Comparison of ENCODE assay signal across 9 mouse cellular contexts in the genomic region with DNA sequence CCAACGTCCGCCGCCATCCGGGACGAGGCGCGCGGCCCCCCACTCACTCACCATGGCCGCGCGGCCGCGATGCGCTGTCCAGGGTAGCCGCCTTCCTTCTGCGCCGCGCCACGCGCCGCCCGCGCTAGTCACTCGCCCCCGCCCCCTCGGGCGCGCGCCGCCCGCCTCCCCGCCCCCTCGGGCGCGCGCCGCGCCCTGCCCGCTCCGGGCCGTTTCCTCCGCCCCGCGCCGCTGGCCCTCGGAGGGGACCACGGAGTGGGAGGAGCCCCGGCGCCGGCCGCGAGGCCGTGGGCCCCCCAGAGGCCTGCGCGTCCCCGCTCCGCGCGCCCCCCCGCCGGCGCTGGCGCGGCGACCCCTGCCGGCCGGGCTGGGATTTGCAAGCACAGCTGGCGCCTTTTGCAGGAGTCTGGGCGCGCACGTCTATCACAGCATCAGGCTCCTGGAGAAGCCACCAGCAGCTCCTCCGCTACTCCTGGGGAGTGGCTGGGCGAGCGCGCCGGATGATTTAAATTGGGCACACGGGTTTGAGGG. TPM values are rescaled to one million over a fixed set of nuclear protein-coding genes. Genes with fewer than 3 reads are reported as not detected.
A peak's percentile ranks its signal among the peaks of the same experiment; 100 is the strongest.
DNase-seq lines count a peak whose midpoint lies in the region; ATAC-seq lines count a peak whose summit lies in the region.
"Had no signal": no experiment of that assay in that cellular context is flagged by ENCODE, and none has a peak within 500 bp of the region (broad histone marks: within the 10 kb centered on the region; RNA-seq: fewer than 3 reads in every experiment).

A gene (minus strand): TSS at position 102 of the 531 bp plus-strand sequence.

- H3K27ac ChIP-seq in forebrain, embryonic 15.5 days (replicated peaks): peak within 1 kb of the TSS; percentile 78
- peak within 1 kb of the TSS; percentile 69 for H3K27ac ChIP-seq in neural tube, embryonic 15.5 days (replicated peaks)

- peak within 1 kb of the TSS; percentile 53 for H3K4me2 ChIP-seq in forebrain, embryonic 15.5 days (replicated peaks)
- peak within 1 kb of the TSS; percentile 56 for H3K4me2 ChIP-seq in neural tube, embryonic 15.5 days

- WGBS in forebrain, embryonic 15.5 days: under 1% methylated on average over 53 of the region's 77 CpGs
- 2% methylated on average over 50 of the region's 77 CpGs for WGBS in neural tube, embryonic 15.5 days

- H3K4me1 ChIP-seq in forebrain, embryonic 15.5 days: peaks cover 12% of the 10 kb centered on the region; the same call in 1 of the 2 replicates
- peaks cover 15% of the 10 kb centered on the region for H3K4me1 ChIP-seq in neural tube, embryonic 15.5 days

- H3K4me3 ChIP-seq in forebrain, embryonic 15.5 days: peak within 1 kb of the TSS; percentile 80
- peak within 1 kb of the TSS; percentile 66 for H3K4me3 ChIP-seq in neural tube, embryonic 15.5 days (replicated peaks)

- peak within 1 kb of the TSS; percentile 79 for H3K9ac ChIP-seq in forebrain, embryonic 15.5 days (replicated peaks)
- peak within 1 kb of the TSS; percentile 66 for H3K9ac ChIP-seq in neural tube, embryonic 15.5 days (replicated peaks)

- ATAC-seq in CD4-positive, CD25-positive, alpha-beta regulatory T cell, adult 4 months: peak; percentile 70
- peak; percentile 96 for ATAC-seq in forebrain, embryonic 15.5 days (replicated peaks)
- peak; percentile 94 for ATAC-seq in neural tube, embryonic 15.5 days (ENCODE audit: low FRiP score)

- H3K36me3 ChIP-seq in forebrain, embryonic 15.5 days: no peaks in the 10 kb centered on the region
- no peaks in the 10 kb centered on the region for H3K36me3 ChIP-seq in neural tube, embryonic 15.5 days
- H3K36me3 ChIP-seq: G1E had no signal

- H3K27me3 ChIP-seq in forebrain, embryonic 15.5 days: no peaks in the 10 kb centered on the region
- H3K27me3 ChIP-seq in neural tube, embryonic 15.5 days (replicated peaks): no peaks in the 10 kb centered on the region

- peak; percentile 34 for DNase-seq in c-Kit-positive CD71-negative TER-119-negative erythroid progenitor cells, embryonic 14.5 days (ENCODE audit: low read depth)
- DNase-seq in heart, postnatal 10 days: peak; percentile 76 to 79
- DNase-seq in kidney, postnatal 36 days: peak; percentile 73 to 87
- DNase-seq in lung, adult 18-20 months: peak; percentile 40 to 58
- DNase-seq in testis, postnatal 14 days (ENCODE audit: low spot score): peak; percentile 86

- H3K9me3 ChIP-seq in forebrain, embryonic 15.5 days: no peaks in the 10 kb centered on the region
- peaks cover 4% of the 10 kb centered on the region; the same call in 1 of the 2 replicates for H3K9me3 ChIP-seq in neural tube, embryonic 15.5 days (replicated peaks)

- intact Hi-C loops in heart, postnatal 10 days (cut with DNase I): loop anchor here (5.0 kb wide), 1 partner anchor 378 kb away; no protein-coding TSS in a partner anchor

RNA-seq across cellular contexts. Expression of the gene that starts here (rescaled TPM):
- not detected for polyA plus RNA-seq in CD4-positive, CD25-positive, alpha-beta regulatory T cell, adult 4 months (2017; shearing (Covaris generic))
- 45.5 and 47.4 TPM in 2 replicates for polyA plus RNA-seq in forebrain, embryonic 15.5 days (2015; fragmentation: Nextera tagmentation; extraction: Ambion mirVana)
- total RNA-seq in heart, postnatal 10 days (2021): under 1 TPM; 0.31 to 0.50 TPM
- polyA plus RNA-seq in neural tube, embryonic 15.5 days (2015; fragmentation: Nextera tagmentation; extraction: Ambion mirVana): 30.7 and 35.2 TPM in 2 replicates
- polyA plus RNA-seq: G1E had no signal

Comparison
In these comparisons a context has a peak if more than half of its experiments do, and no peak if none do; other contexts are left out.
1. Peak in every context shown above with its lines: DNase-seq, ATAC-seq, H3K4me3 ChIP-seq and H3K27ac ChIP-seq.
2. RNA of the gene that starts here (polyA plus RNA-seq): 45.5 to 47.4 TPM in forebrain, embryonic 15.5 days and 30.7 to 35.2 TPM in neural tube, embryonic 15.5 days; not detected in CD4-positive, CD25-positive, alpha-beta regulatory T cell, adult 4 months; every median in the first group is over 10 times any median in the second.
3. Peak in ATAC-seq in CD4-positive, CD25-positive, alpha-beta regulatory T cell, adult 4 months; RNA of the gene not detected or under 1 TPM.
4. Peak in DNase-seq in heart, postnatal 10 days; RNA of the gene not detected or under 1 TPM.
5. DNase-seq: peak in every context shown above with its lines; median percentile 86 in testis, postnatal 14 days; 80 in kidney, postnatal 36 days; 78 in heart, postnatal 10 days; 49 in lung, adult 18-20 months; 34 in c-Kit-positive CD71-negative TER-119-negative erythroid progenitor cells, embryonic 14.5 days.